Mouse (Mus musculus): ENCODE results near the gene Aloxe3. TPM values are rescaled to one million over a fixed set of nuclear protein-coding genes. Genes with fewer than 3 reads are reported as not detected.
A peak's percentile ranks its signal among the peaks of the same experiment; 100 is the strongest.

Aloxe3 gene
- polyA plus RNA-seq, 1 experiment from 2014 or later = 1.9 TPM

- no peaks in the 10 kb centered on the region for H3K9me3 ChIP-seq (ENCODE audit: control insufficient read depth, low read length)
- peaks cover 65% of the 10 kb centered on the region for H3K36me3 ChIP-seq (ENCODE audit: control insufficient read depth, insufficient read depth, low read length)
- peaks cover 10% of the 10 kb centered on the region; the same call in 1 of the 2 replicates for H3K4me1 ChIP-seq (ENCODE audit: control insufficient read depth, insufficient read depth, low read length)
- no peak overlapping the region for H3K27ac ChIP-seq (replicated peaks; ENCODE audit: low read depth, low read length)
- H3K27me3 ChIP-seq (replicated peaks; ENCODE audit: control insufficient read depth, insufficient read depth, low read length) = no peaks in the 10 kb centered on the region
- H3K4me2 ChIP-seq (ENCODE audit: low read depth, low read length) = no peak overlapping the region
- 92% methylated on average over 9 of the region's 9 CpGs for WGBS
- ATAC-seq (ENCODE audit: low read depth) (no peak), DNase-seq (ENCODE audit: low spot score) (no peak)
- no peak overlapping the region for H3K9ac ChIP-seq (ENCODE audit: low read depth, low read length)
- no peak overlapping the region for H3K4me3 ChIP-seq (ENCODE audit: low read depth, low read length)
Observed at GRCm38 (mm10) chr11:69108223-69108622, 17.5 kb upstream of the Aloxe3 start.

GRCm38 (mm10) chr11:69109032-69109900 lies 16.4 kb upstream of the Aloxe3 start:
- DNase-seq (ENCODE audit: low spot score) (no peak), ATAC-seq (ENCODE audit: low read depth) (no peak)
- H3K9ac ChIP-seq (ENCODE audit: low read depth, low read length) = no peak overlapping the region
- no peak overlapping the region for H3K4me3 ChIP-seq (ENCODE audit: low read depth, low read length)
- peaks cover 10% of the 10 kb centered on the region; the same call in 1 of the 2 replicates for H3K4me1 ChIP-seq (ENCODE audit: control insufficient read depth, insufficient read depth, low read length)
- peaks cover 55% of the 10 kb centered on the region for H3K36me3 ChIP-seq (ENCODE audit: control insufficient read depth, insufficient read depth, low read length)
- H3K27me3 ChIP-seq (replicated peaks; ENCODE audit: control insufficient read depth, insufficient read depth, low read length) = no peaks in the 10 kb centered on the region
- WGBS = 76% methylated on average over 12 of the region's 13 CpGs
- H3K9me3 ChIP-seq (ENCODE audit: control insufficient read depth, low read length) = no peaks in the 10 kb centered on the region
- 0 out of 2 replicates have a peak overlapping the region, but pooled peaks have one; percentile 35 for H3K27ac ChIP-seq (replicated peaks; ENCODE audit: low read depth, low read length)
- no peak overlapping the region for H3K4me2 ChIP-seq (ENCODE audit: low read depth, low read length)

- DNase-seq (ENCODE audit: low spot score) (peak; percentile 92), ATAC-seq (ENCODE audit: low read depth) (peak; percentile 84)
- H3K9me3 ChIP-seq (ENCODE audit: control insufficient read depth, low read length) = no peaks in the 10 kb centered on the region
- WGBS = 2% methylated on average over 30 of the region's 30 CpGs
- peaks cover 43% of the 10 kb centered on the region for H3K36me3 ChIP-seq (ENCODE audit: control insufficient read depth, insufficient read depth, low read length)
- H3K27me3 ChIP-seq (replicated peaks; ENCODE audit: control insufficient read depth, insufficient read depth, low read length) = no peaks in the 10 kb centered on the region
- H3K9ac ChIP-seq (ENCODE audit: low read depth, low read length) = peak overlapping the region; percentile 61
- H3K4me3 ChIP-seq (ENCODE audit: low read depth, low read length) = peak overlapping the region; percentile 47
- H3K4me2 ChIP-seq (ENCODE audit: low read depth, low read length) = peak overlapping the region; percentile 54
- H3K4me1 ChIP-seq (ENCODE audit: control insufficient read depth, insufficient read depth, low read length) = peaks cover 10% of the 10 kb centered on the region; the same call in 1 of the 2 replicates
- peak overlapping the region; percentile 35; the same call in 1 of the 2 replicates for H3K27ac ChIP-seq (replicated peaks; ENCODE audit: low read depth, low read length)
Observed at GRCm38 (mm10) chr11:69110319-69111046, 15.2 kb upstream of the Aloxe3 start.

GRCm38 (mm10) chr11:69111051-69111810 lies 14.5 kb upstream of the Aloxe3 start:
- H3K9ac ChIP-seq (ENCODE audit: low read depth, low read length) = peak overlapping the region; percentile 61
- peaks cover 10% of the 10 kb centered on the region; the same call in 1 of the 2 replicates for H3K4me1 ChIP-seq (ENCODE audit: control insufficient read depth, insufficient read depth, low read length)
- H3K27ac ChIP-seq (replicated peaks; ENCODE audit: low read depth, low read length) = peak overlapping the region; percentile 12; the same call in 1 of the 2 replicates
- WGBS = 3% methylated on average over 21 of the region's 21 CpGs
- H3K9me3 ChIP-seq (ENCODE audit: control insufficient read depth, low read length) = no peaks in the 10 kb centered on the region
- 0 out of 2 replicates have a peak, but pooled peaks have one; percentile 10 for ATAC-seq (ENCODE audit: low read depth)
- peak overlapping the region; percentile 54 for H3K4me2 ChIP-seq (ENCODE audit: low read depth, low read length)
- H3K27me3 ChIP-seq (replicated peaks; ENCODE audit: control insufficient read depth, insufficient read depth, low read length) = no peaks in the 10 kb centered on the region
- DNase-seq (ENCODE audit: low spot score) = no peak
- H3K36me3 ChIP-seq (ENCODE audit: control insufficient read depth, insufficient read depth, low read length) = peaks cover 35% of the 10 kb centered on the region
- peak overlapping the region; percentile 47 for H3K4me3 ChIP-seq (ENCODE audit: low read depth, low read length)

GRCm38 (mm10) chr11:69111865-69112264 lies 13.8 kb upstream of the Aloxe3 start:
- DNase-seq (ENCODE audit: low spot score) = no peak
- H3K4me1 ChIP-seq (ENCODE audit: control insufficient read depth, insufficient read depth, low read length) = peaks cover 10% of the 10 kb centered on the region; the same call in 1 of the 2 replicates
- no peak for ATAC-seq (ENCODE audit: low read depth)
- H3K4me3 ChIP-seq (ENCODE audit: low read depth, low read length) = no peak overlapping the region; the same call in 1 of the 2 replicates
- no peak overlapping the region for H3K27ac ChIP-seq (replicated peaks; ENCODE audit: low read depth, low read length)
- H3K36me3 ChIP-seq (ENCODE audit: control insufficient read depth, insufficient read depth, low read length) = peaks cover 29% of the 10 kb centered on the region
- no peaks in the 10 kb centered on the region for H3K27me3 ChIP-seq (replicated peaks; ENCODE audit: control insufficient read depth, insufficient read depth, low read length)
- H3K9me3 ChIP-seq (ENCODE audit: control insufficient read depth, low read length) = no peaks in the 10 kb centered on the region
- peak overlapping the region; percentile 54 for H3K4me2 ChIP-seq (ENCODE audit: low read depth, low read length)
- WGBS = 57% methylated on average over 4 of the region's 4 CpGs
- no peak overlapping the region for H3K9ac ChIP-seq (ENCODE audit: low read depth, low read length)

- H3K4me1 ChIP-seq (ENCODE audit: control insufficient read depth, insufficient read depth, low read length) = peaks cover 12% of the 10 kb centered on the region
- H3K27me3 ChIP-seq (replicated peaks; ENCODE audit: control insufficient read depth, insufficient read depth, low read length) = no peaks in the 10 kb centered on the region
- no peak overlapping the region for H3K4me3 ChIP-seq (ENCODE audit: low read depth, low read length)
- no peak overlapping the region for H3K4me2 ChIP-seq (ENCODE audit: low read depth, low read length)
- H3K9me3 ChIP-seq (ENCODE audit: control insufficient read depth, low read length) = no peaks in the 10 kb centered on the region
- no peak overlapping the region for H3K27ac ChIP-seq (replicated peaks; ENCODE audit: low read depth, low read length)
- H3K36me3 ChIP-seq (ENCODE audit: control insufficient read depth, insufficient read depth, low read length) = peaks cover 7% of the 10 kb centered on the region
- 70% methylated on average over 3 of the region's 3 CpGs for WGBS
- ATAC-seq (ENCODE audit: low read depth) (no peak), DNase-seq (ENCODE audit: low spot score) (no peak)
- H3K9ac ChIP-seq (ENCODE audit: low read depth, low read length) = no peak overlapping the region
Observed at GRCm38 (mm10) chr11:69114018-69114417, 11.7 kb upstream of the Aloxe3 start.

- Histone ChIP-seq H3K4me3 (ENCODE audit: low read depth, low read length) (no peak overlapping the region), H3K27me3 (replicated peaks; ENCODE audit: control insufficient read depth, insufficient read depth, low read length) (no peaks in the 10 kb centered on the region), H3K9me3 (ENCODE audit: control insufficient read depth, low read length) (no peaks in the 10 kb centered on the region), H3K36me3 (ENCODE audit: control insufficient read depth, insufficient read depth, low read length) (peaks cover 1% of the 10 kb centered on the region), H3K4me1 (ENCODE audit: control insufficient read depth, insufficient read depth, low read length) (peaks cover 18% of the 10 kb centered on the region), H3K4me2 (ENCODE audit: low read depth, low read length) (no peak overlapping the region), H3K27ac (replicated peaks; ENCODE audit: low read depth, low read length) (no peak overlapping the region), H3K9ac (ENCODE audit: low read depth, low read length) (no peak overlapping the region)
- no peak for ATAC-seq (ENCODE audit: low read depth)
- DNase-seq (ENCODE audit: low spot score) = no peak
- 80% methylated on average over 3 of the region's 3 CpGs for WGBS
Observed at GRCm38 (mm10) chr11:69114621-69115020, 11.1 kb upstream of the Aloxe3 start.

- no peak overlapping the region for H3K27ac ChIP-seq (replicated peaks; ENCODE audit: low read depth, low read length)
- no peak overlapping the region for H3K9ac ChIP-seq (ENCODE audit: low read depth, low read length)
- H3K36me3 ChIP-seq (ENCODE audit: control insufficient read depth, insufficient read depth, low read length) = no peaks in the 10 kb centered on the region
- peaks cover 28% of the 10 kb centered on the region for H3K4me1 ChIP-seq (ENCODE audit: control insufficient read depth, insufficient read depth, low read length)
- 57% methylated on average over 5 of the region's 5 CpGs for WGBS
- H3K4me2 ChIP-seq (ENCODE audit: low read depth, low read length) = peak overlapping the region; percentile 99
- H3K27me3 ChIP-seq (replicated peaks; ENCODE audit: control insufficient read depth, insufficient read depth, low read length) = no peaks in the 10 kb centered on the region
- ATAC-seq (ENCODE audit: low read depth) = no peak
- no peak overlapping the region for H3K4me3 ChIP-seq (ENCODE audit: low read depth, low read length)
- no peaks in the 10 kb centered on the region for H3K9me3 ChIP-seq (ENCODE audit: control insufficient read depth, low read length)
- DNase-seq (ENCODE audit: low spot score) = no peak
Observed at GRCm38 (mm10) chr11:69116843-69117242, 8.9 kb upstream of the Aloxe3 start.

All from embryonic facial prominence, embryonic 14.5 days (tissue).